Mouse (Mus musculus) kidney, postnatal 4 days (tissue): ENCODE measurements around the gene Gm4707.
"Not testable (repeated sequence)": the region's sequence is repeated elsewhere in the genome, so short reads cannot be mapped to it uniquely, and the experiment has no call there.

ENCODE experiments used
- DNase-seq, 2 experiments: peaks; one replicate each; pipeline ENCODE4 v3.0.0; 2021; ENCODE audit warnings: mixed read lengths in 2 of 2

Gm4707 gene

GRCm38 (mm10) chr17:71459818-71460217 lies at the start of gene Gm4707:
Gm4707 (minus strand) TSS chr17:71459918.
- DNase-seq = no peak

- DNase-seq = no peak
Observed at GRCm38 (mm10) chr17:71506832-71507231, 47.1 kb upstream of the Gm4707 start.

GRCm38 (mm10) chr17:71495784-71496183 lies 36.1 kb upstream of the Gm4707 start:
- no peak for DNase-seq

- no peak for DNase-seq
Observed at GRCm38 (mm10) chr17:71491332-71491686, 31.6 kb upstream of the Gm4707 start.

- no peak for DNase-seq
Observed at GRCm38 (mm10) chr17:71490666-71491331, 31.1 kb upstream of the Gm4707 start.

GRCm38 (mm10) chr17:71489703-71490461 lies 30.2 kb upstream of the Gm4707 start:
- no peak for DNase-seq

- peak; percentile 37 to 63 for DNase-seq
Observed at GRCm38 (mm10) chr17:71486231-71486851, 26.6 kb upstream of the Gm4707 start.

GRCm38 (mm10) chr17:71485791-71486230 lies 26.1 kb upstream of the Gm4707 start:
- DNase-seq = peak; percentile 50 to 65

- DNase-seq = no peak
Observed at GRCm38 (mm10) chr17:71484711-71485110, 25.0 kb upstream of the Gm4707 start.

GRCm38 (mm10) chr17:71483418-71484060 lies 23.8 kb upstream of the Gm4707 start:
- DNase-seq = peak; percentile 10 to 23

- no peak for DNase-seq
Observed at GRCm38 (mm10) chr17:71479381-71479901, 19.7 kb upstream of the Gm4707 start.

GRCm38 (mm10) chr17:71477481-71477880 lies 17.8 kb upstream of the Gm4707 start:
- no peak for DNase-seq

GRCm38 (mm10) chr17:71476346-71477020 lies 16.8 kb upstream of the Gm4707 start:
- DNase-seq = no peak

- peak; percentile 79 to 86 for DNase-seq
Observed at GRCm38 (mm10) chr17:71475705-71476089, 16.0 kb upstream of the Gm4707 start.

GRCm38 (mm10) chr17:71474762-71475704 lies 15.3 kb upstream of the Gm4707 start, which contains the start of gene Smchd1:
Smchd1 (minus strand) TSS chr17:71475343.
- peak; percentile 94 to 97 for DNase-seq

- no peak for DNase-seq
Observed at GRCm38 (mm10) chr17:71474128-71474527, 14.4 kb upstream of the Gm4707 start.

- DNase-seq = no peak
Observed at GRCm38 (mm10) chr17:71471261-71471660, 11.5 kb upstream of the Gm4707 start.

- no peak for DNase-seq
Observed at GRCm38 (mm10) chr17:71460312-71460711, 594 bp upstream of the Gm4707 start.

- DNase-seq = not testable (repeated sequence)
Observed at GRCm38 (mm10) chr17:71457361-71457760, 2.4 kb downstream of the Gm4707 start.

- no peak for DNase-seq
Observed at GRCm38 (mm10) chr17:71445191-71445590, 14.5 kb downstream of the Gm4707 start.

GRCm38 (mm10) chr17:71444718-71445117 lies 15.0 kb downstream of the Gm4707 start:
- DNase-seq = no peak
